Mouse (Mus musculus) thymus, postnatal 4 days (tissue): ENCODE results near the gene Aox3.

Experiments
- DNase-seq: peaks from one replicate; pipeline ENCODE4 v3.0.0; 2021

The Aox3 gene

DNA sequence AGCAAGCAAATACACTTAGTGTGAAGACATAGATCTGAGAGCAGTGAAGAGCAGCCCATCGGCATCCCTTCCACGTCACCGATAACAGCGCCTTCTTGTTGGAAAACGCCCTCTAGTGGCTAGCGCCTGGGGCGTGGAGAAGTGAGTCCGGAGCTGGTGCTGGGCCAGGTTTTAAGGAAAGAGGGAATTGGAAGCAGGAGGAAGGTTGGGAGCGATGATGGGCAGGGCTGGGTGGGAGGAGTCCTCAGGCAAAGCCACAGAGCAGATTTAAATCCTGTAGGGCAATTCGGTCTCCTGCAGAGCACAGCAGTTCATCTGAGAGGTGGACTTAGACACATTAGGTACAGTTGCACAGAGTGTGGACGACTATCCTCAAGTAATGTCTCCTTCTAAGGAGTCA lies at the start of gene Aox3:
Gene Aox3, plus strand, starts transcription at position 251 of the 400 bp plus-strand sequence.
- peak; percentile 67 for DNase-seq

DNA sequence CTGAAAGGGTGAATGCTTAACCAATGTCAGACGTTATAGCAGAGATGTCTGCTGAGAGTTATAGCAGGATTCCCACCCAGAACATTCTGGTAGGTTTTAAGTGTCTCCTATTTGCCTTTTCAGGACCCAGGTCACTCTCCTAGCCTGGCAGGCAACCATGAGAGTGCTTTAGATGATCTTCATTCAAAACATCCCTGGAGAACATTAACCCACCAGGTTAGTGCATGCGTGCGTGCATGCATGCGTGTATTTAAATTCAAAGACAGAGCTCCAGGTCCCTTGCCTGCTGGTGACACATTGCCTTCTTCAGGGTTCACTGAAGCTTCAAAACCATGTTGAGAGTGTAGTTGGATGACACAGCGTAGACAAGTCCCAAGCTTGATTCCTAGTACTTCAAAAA lies 47.8 kb upstream of the Aox3 start:
- no peak for DNase-seq

DNA sequence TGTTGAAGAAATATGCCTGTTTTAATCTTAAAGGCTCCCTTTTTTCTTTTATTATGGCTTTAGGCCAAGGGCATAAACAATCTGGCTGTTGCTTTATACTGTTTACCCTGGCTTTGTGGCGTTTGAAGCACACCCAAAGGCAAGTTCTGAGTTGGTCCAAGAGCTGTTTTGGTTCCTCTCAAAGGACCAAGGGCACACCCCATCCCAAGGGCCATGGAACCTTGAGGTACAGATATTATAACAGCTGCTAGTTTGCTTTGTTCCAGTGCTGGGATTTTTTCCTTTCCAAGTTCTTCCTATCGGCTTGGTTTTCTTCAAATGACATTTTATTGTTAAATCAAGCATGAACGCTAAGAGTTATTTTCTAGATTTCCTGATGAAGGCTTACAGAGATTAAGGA lies 47.3 kb upstream of the Aox3 start:
- DNase-seq: no peak

DNA sequence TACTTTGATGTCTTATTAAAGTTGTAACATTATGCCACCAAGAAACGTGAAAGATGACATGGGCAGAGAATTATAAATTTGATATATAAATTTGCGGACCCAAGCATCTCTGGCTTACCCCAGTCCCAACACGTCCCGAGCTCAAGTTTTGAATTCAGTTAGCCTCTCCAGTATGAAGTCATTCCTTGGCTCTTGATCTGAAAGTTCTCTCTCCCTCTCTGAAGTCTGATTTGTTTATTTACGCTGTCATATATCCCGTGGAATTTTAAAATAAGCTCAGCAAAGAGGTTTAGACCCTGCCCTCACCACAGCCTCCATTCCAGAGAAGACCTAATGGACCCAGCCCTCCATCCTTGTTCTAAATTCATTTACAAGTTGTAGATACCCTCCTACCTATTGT lies 43.7 kb upstream of the Aox3 start:
- no peak for DNase-seq

DNA sequence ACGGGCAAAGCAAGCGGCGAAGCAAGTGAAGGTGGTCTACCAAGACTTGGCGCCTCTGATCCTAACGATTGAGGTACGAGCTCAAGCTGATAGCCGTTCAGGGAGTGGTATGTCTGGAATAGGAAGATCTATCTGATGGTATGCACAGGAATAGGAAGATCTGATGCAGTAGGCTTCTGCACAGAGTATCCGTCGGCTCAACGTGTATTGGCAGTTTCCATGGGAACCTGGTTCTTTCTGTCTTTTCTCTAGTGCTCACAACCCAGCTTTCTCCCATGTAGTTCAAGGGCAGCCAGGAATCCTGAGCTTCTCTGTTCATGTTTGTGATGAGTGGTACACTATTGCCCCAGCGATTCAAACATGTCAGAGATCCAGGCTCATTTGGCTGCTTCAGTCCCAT lies 42.8 kb upstream of the Aox3 start:
- DNase-seq: no peak

DNA sequence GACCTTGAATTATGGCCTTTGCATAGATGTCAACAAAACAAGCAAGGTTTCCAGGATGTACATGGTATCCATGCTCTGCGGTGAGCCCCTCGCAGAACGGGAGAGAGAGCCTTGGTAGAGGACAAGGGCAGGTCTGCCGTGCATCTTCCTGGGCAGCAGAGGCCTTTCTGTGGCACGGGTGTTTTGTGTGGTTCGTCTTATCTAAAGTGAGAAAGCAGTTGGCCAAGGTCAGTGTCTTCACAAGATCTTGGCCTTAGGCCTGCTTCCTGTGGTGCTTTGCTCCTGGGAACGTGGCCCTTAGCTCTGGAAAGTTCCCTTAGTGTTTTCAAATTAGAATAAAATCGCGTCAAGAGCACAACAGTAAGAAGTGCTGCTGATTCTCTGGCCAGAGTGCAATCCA lies 41.9 kb upstream of the Aox3 start:
- DNase-seq: no peak

DNA sequence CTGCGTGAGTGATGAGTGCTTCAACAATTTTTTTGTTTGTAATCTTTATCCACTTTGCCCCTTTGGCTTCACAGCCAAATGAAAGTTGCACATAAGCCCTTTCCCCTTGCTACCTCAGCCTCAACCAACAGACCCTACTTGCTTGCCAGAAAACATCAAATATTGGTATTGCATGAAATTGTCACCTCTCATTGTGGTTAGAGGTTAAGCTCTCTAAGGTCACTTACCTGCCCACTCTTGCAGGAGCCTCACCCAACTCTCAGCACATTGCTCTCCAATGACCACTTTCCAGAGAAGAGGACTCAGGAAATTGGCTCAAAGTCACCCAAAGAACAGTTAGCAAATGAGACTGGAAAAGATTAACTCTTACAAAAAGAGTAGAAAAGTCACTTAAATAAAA lies 41.4 kb upstream of the Aox3 start:
- no peak for DNase-seq

DNA sequence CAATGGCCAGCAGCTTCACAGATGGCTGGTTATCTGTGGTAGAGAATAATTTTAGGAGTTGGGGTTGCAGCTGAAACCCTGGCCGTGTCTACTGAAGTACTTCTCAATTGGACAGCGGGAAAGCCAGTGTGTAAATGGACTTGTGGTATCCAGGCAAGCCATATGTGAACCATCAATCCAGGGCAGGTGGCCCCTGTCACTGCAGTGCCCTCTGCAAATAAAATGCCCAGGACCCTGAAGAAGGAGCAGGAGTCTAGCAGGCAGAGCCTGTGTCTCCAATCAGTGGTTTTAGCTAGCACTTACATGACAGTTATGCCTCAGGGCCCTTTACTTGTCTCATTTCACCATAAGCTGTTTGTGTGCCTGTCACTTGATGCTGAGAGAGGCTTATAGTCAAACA lies 40.5 kb upstream of the Aox3 start:
- DNase-seq: no peak

DNA sequence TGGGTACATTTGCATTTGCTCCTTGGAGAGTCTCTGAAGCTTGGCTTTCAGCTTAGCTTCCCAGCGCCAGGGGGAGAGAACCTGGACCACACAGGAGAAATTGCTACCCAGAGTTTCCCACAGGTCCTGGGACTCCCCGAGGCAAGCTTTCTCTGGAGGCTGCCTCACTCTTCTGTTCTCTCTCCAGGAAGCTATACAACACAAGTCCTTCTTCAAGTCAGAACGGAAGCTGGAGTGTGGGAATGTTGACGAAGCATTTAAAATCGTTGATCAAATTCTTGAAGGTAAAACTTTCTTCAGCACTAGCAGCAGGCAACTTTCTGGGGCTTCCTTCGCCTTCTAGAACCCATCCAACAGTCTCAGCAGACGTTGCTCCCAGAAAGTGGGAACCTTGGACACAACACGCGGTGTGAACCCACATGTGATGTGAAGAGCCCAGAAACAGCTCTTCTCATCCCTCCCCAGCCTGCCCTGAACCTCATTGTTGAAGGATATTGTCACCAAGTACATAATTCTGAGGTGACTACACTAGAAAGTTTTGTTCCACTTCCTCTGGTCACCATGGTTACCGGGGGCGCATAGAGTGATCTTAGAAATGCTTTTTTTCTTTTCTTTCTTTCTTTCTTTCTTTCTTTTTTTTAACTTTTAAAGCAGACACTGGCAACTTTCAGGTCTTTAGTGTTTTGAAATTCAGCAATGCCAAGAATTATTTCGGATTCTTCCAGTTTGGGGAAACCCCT lies 39.8 kb upstream of the Aox3 start:
- DNase-seq: peak; percentile 23

DNA sequence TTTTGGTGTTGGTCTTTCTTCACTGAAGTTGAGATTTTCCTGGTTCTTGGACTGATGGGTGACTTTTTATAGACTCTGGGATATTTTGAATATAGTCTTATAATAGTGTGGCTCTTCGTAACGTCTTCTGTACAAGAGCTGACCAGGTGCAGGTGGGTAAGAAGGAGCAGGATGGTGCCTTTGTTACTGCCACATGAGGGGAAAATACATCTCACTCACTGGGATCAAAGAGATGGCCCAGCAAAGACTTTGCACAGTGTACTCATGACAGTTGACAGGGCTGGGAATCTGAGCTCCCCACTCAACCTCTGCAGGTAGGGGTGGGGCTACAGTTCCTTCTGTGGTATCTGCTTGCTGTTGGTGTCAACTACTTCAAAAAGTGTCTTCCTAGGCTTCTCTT lies 38.7 kb upstream of the Aox3 start:
- DNase-seq: no peak

DNA sequence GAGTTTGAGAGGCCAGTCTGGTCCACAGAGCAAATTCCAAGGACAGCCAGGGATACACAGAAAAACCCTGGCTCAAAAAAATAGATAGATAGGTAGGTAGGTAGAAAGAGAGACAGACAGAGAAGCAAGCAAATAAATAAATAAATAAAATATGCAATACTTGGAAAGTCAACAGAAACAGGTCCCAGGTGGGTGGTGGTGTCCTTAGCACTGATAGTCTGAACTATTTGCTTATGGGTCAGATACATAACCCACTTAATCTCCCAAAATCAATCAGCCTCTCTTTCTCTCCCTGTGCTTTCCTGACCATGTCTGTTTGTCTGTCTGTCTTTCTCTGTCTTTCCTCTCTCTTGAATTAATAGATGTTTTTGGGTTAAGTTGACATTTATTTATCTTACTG lies 35.0 kb upstream of the Aox3 start:
- DNase-seq: no peak

DNA sequence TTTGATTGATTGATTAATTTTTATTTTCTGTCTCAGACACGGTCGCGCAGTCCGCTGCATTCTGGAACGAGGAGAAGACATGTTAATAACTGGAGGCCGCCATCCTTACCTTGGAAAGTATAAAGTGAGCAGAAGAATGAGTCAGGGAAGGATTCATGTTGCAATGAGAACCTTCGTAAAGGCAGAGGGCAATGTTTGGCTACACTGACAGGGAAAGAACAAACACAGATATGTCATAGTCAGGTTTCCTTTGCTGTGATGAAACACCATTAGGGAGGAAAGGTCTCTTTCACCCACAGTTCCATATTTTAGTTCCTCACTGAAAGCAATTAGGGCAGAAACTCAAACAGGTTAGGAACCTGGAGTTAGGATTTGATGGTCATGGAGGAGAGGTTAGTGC lies 34.5 kb upstream of the Aox3 start:
- no peak for DNase-seq

DNA sequence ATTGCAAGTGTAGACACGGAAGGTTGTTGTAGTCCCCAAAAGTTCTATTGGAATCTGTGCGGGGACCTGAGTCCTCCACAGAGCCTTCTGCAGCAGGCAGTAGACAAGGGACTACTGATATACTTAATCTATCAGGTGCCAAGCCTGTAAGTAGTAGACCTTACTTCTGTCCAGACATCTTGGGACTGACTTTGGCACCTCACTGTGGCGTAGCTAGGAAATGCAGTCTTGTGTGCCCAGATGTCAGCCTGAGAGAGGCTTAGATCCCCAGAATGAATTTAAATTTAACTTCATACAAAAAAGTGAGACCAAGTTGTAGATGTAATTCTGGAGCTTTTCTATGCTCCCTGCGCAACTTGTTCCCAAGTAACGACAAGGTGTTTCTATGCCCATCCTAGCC lies 33.2 kb upstream of the Aox3 start:
- DNase-seq: peak; percentile 30

DNA sequence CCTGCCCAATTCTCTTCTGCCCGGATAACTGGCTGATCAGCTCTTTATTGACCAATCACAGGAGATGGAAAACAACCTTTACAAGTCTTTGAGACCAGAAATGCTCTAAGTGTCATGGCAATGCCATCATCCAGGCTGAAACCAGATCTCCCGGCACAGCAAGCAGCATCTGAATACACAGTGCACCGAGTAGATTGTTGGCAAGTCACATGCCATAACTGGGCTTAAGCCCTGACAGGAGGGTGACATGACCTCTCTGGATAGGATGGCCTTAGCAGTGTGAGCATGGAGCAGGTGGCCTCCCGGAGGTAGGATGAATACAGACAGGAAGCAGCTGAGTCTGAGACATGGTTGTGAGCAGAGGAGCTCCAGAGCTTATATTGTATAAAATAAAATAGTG lies 32.5 kb upstream of the Aox3 start:
- DNase-seq: no peak

DNA sequence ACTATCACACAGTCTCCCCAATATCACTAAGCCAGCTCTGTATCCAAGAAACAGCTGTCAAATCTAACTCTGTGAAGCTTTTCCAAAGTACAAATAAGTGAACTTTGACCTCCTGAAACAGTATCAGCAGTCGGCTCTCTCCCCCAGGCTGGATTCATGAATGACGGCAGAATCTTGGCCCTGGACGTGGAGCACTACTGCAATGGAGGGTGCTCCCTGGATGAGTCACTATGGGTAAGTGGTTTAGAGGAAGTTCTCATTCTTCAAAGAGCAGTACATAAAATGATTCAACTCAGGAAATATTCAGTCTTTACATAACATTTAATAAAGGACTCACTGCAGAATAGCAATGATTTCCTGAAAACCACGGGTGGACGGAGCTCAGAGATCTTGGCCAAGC lies 31.6 kb upstream of the Aox3 start:
- no peak for DNase-seq

DNA sequence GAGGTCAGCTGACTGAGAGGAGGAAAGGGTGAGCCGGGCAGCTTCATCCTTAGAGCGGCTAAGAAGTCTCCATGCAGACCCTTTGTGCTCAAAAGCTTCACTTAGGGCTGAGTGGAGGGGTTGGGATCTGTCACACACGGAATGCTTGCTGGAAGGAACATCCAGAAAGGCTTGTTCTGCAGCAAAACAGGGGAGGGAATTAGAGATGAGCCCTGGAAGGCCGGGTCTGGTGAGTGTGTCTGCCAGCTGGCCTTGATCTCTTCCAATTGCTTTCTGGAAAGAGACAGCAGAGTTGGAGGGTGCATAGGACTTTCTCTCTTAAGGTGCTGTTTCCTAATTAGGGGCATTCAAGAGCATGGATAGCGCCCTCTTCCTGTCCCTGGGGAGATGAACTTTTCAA lies 23.6 kb upstream of the Aox3 start:
- DNase-seq: no peak

DNA sequence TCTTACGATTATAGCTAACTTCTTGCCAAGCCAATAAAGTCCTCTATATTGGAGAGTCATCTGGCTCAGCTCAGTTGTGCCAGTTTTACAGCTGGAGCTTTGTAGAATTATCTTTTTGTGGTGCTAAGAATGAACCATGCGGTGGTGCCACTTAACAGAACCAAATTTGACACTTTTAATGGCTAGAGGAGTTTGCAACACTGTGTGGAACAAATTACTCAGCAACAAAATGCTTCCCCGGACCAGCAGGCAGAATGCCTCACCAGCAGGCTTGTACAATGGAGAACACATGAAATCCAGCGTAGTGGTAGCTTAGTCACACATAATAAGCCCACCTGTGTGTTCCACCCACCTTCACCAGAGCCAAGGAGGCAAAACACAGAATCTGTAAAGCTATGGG lies 22.7 kb upstream of the Aox3 start:
- no peak for DNase-seq

DNA sequence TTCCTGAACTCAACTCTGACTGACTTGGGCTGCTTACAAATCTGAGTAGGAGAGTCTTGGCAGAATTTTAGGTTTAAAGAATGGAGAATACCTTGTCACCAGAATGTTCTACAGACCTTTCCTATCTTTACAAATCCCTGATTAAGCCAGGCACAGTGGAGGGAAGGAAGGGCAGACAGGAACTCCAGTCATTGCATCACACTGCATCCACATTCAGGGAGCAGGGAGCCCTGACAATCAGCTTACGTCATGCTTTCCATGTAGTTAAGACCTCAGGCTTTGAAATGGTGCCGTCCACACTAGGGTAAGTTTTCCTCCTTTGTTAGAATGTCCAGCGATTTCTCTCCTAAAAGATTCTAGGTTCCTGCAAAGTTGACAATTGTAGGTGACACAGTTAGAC lies 21.7 kb upstream of the Aox3 start:
- no peak for DNase-seq

DNA sequence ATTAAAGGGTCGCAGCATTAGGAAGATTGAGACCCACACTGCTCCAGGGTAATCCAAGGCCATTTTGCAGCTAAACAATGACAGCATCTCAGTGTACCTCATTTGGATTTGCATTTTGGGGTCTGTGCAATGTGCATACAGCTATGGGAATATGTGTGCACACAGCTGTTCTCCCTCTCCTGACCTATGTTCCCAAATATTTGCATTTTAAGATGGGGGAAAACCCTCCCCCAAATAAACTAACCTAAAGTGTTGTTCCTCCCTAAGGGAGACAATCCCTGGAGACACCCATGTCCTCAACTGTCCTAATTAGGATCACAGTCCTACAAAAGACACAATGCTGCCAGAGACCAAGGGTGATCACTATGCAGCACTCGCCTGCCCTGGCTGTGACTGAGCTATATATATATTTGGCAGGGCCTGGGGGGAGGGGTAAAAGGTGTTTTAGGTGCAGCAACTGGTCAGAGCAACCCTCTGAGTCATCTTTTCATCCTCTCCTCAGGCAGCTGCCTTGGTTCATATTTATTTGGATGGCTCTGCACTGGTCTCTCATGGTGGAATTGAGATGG lies 20.9 kb upstream of the Aox3 start:
- DNase-seq: no peak

DNA sequence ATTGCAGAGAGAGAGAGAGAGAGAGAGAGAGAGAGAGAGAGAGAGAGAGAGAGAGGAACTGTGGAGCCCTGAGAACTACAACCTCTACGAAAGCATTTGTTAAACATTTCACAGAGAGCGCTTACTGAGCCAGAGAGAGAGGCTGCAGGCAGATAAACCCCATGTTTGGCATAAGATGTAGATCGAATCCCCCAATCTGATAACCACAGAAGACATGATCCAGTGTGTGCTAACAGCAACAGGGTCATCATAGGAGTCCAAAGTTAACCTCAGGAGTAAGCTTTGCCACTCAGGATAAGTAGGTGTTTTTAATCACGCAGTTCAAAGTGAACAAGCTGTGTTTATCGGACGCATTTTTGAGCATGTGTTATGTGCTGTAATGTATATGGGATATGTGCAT lies 15.6 kb upstream of the Aox3 start:
- no peak for DNase-seq

DNA sequence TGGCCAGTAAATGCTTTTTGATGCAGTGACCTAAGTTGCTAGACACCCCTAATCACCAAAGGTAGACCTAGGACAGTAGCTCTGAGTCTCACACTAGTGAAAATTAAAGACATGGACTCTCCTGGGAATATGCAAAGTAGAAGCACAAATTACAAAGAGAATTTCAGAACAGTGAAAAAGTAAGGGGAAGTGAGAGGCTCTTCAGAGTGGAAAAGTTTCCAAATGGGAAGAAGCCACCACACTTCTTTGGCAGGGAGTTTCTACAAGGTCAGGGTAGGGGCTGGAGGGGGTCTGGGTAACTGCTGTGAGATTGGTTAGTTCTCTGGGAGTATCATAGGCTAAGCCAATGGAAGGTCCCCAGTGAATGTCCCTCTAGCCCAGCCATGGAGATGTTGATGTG lies 13.8 kb upstream of the Aox3 start:
- no peak for DNase-seq

DNA sequence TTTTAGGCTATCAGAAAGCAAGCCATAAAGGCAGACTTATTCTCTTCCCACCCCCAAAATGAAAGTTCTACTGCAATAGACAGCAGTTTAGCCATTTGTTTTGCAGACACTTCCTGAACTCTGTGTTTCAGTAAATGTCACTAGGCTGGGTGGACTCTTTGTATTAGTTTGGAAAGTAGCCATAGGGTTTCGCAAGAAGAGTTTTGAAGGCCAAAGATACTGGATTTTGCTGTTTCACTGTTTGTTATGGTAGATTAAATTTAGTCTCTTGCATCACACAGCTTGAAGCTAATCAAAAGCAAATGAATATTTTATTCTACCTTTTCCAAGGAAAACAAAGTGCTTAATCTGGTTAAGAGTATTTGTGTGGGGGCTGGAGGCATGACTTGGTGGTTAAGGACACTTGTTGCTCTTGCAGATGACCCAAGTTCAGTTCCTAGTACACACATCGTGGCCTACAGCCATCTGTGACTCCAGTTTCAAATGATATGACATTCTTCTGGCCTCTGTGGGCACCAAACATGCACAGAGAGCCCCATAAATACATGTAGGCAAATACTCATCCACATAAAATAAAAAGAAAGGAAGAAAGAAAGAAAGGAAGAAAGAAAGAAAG lies 11.3 kb upstream of the Aox3 start:
- DNase-seq: no peak

DNA sequence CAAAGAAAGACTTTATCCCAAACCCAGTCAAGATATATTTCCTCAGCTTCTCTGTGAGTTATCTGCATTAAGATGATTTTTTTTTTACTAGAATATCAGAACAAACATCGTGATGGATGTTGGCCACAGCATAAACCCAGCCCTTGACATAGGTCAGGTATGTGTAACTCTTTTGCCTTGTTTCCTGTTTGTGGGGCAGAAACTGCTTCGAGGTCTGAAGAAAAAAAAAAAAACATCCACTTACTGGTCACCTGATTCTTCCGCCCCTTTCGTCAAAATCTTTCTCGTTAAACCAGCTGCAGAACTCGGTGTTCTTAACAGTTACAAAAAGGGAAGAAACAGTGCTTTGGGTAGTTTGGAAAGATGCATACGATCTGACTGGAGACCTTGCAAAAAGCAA lies 10.4 kb upstream of the Aox3 start:
- DNase-seq: no peak

DNA sequence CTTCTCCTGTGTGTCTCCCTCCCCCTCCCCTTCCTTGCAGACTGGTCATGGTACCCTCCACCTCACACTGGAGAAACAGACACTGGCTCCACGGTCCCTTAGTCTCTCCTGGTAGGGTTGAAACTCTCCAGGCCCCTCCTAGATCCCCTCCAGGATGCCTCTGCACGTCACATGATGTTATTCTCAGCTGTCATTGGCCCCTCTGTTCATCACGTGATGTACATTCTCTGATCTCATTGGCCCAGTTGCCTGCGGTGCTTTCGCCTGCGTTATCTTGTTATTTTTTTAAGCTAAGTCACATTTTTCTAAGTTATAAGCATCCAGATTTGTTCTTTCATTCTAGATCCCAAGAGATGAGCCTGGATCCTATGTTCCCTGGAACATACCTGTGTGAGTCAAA lies 7.2 kb upstream of the Aox3 start:
- DNase-seq: no peak

DNA sequence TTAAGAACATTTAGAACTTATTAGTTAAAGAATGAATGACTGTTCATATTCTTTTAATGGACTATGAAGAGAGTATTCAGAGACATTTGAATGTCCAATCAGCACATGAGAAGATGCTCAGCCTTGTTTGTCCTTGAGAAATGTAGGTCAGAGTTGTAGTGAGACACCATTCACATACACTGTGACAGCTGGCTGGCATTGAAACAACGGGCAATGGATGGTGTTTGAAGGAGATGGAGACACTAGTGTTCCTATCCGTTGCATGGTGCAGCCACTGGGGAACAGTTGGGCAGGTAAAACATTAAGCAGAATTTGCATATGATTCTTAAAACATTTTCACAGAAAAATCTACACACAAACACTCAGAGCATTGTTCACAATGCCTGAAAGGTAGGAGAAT lies 5.9 kb upstream of the Aox3 start:
- DNase-seq: no peak
